Mouse (Mus musculus) CD4-positive naive resting alpha-beta T cell, adult 76 days (primary cell): Measurements from ENCODE around the gene Stx5a. TPM values are rescaled to one million over a fixed set of nuclear protein-coding genes. Genes with fewer than 3 reads are reported as not detected.

Source experiments
- total RNA-seq: library from RNA; stranded (reverse); gene quantifications from one replicate; pipeline ENCODE4 v1.2.4, GENCODE M21; 2023

Stx5a gene
- total RNA-seq = 265 TPM

DNA sequence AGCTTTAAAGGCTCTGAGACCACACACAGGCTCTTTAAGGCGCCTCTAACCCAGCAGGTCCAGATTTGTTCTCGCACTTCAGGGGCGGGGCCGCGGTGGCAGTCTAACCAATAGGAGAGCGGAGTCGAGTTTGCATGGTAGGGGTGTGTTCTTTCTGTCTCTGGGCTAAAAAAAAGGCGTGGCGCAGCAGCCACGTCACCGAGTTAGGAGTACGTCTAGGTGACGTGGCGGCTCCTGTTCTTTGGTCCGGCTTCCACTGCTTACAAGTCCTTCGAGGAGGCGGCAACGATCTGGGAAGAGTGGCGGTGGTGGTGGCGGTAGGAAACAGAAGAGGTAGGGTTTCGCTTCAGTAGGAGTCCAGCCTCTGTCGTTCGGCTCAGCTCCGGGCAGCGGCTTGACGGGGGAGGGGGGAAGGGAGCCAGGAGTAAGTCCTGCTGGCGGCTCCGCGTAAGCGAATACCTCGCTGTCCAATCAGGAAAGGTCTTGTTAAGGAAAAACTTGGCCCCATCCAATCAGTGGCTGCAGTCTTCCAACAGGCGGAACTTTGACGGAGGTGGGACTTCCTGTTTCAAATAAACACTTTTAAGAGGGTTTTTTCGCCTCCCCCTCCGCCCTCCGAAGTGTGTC, at the start of gene Stx5a:
Gene Stx5a (plus strand): TSS at position 171 of the 627 bp plus-strand sequence.

DNA sequence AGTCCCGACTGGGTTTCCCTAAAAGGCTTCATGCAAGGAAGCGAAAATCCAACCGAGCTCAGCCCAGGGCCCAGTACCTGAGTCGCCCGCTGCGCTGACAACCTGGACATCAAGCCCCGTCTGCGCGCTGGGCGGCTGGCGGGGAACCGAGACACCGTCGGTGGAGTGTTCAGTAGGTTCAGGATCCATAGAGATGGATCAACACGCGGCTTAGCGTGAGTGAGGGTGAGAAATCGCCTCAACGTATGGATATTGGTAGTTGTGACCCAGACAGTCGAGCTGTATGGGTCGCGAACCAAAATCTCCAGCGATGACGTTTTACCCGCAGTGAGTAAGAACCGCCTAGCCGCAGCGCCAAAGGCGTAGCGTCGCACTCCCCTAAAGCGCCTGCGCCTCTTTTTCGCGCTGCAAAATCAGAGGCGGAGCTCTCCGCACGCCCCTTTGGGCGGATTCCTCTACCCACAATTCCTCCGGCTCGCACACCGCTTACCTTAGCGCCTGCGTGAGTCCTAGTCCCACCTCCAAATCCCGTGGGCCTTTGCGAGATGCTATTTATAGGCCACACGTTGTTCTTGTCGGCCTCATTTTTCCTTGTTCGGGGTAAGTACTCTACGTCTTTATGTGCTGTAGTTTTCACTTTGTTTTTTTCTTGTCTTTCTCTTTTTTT, 18.2 kb upstream of the Stx5a start, which contains the start of gene Slc3a2:
Gene Slc3a2 (minus strand): TSS at position 463 of the 667 bp plus-strand sequence.

DNA sequence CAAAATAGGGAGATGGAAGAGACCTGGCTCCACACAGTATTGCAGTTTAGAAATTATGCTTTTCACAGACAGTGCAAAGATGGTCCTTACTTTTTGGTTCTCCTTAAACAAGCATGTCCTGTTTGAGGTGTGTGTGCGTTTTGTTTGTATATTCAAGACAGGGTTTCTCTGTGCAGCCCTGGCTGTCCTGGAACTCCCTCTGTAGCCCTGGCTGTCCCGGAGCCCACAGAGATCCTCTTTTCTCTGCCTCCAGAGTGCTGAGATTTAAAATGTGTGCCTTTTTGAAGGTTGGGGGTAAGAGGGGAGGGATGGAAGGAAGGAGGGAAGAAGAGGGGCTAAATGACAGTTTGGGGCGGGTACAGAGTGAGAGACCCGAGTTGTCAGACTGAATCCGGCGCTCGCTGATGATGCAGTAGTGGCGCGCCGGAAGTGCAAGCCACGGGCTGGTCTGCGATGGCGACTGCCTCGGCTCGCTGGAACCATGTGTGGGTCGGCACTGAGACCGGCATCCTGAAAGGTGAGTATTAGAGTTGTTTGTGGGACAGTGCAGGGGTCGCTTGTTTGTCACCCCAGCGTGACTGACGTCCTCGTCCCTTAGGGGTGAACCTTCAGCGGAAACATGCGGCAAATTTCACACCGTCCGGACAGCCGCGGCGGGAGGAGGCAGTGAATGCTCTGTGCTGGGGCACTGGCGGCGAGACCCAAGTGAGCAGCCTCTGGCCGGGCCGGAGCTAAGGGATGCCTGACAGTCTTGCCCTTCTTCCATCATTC, 5.6 kb upstream of the Stx5a start, which contains the start of gene Wdr74:
Gene Wdr74 (plus strand): TSS at position 439 of the 771 bp plus-strand sequence.

DNA sequence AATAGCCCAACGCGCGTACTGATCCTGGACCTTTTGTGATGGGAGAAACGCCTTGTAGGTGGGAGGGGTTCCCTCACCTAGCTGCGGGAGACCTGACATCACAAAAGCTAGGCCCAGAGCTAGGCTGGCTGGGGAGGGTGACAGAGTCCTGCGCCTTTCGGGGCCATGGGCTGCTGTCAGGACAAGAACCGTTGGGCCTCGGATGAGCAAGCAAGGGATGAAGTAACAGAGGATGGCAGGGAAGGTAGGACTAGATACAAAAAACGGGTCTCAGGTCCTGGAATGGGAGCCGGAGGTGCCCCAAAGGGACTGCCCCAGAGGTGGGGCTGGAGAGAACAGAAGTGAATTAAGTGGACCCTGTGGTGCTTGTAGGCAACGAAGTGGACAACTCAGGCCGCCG, 610 bp upstream of the Stx5a start, which contains the start of gene 1700092M07Rik:
Gene 1700092M07Rik (plus strand): TSS at position 116 of the 400 bp plus-strand sequence.

DNA sequence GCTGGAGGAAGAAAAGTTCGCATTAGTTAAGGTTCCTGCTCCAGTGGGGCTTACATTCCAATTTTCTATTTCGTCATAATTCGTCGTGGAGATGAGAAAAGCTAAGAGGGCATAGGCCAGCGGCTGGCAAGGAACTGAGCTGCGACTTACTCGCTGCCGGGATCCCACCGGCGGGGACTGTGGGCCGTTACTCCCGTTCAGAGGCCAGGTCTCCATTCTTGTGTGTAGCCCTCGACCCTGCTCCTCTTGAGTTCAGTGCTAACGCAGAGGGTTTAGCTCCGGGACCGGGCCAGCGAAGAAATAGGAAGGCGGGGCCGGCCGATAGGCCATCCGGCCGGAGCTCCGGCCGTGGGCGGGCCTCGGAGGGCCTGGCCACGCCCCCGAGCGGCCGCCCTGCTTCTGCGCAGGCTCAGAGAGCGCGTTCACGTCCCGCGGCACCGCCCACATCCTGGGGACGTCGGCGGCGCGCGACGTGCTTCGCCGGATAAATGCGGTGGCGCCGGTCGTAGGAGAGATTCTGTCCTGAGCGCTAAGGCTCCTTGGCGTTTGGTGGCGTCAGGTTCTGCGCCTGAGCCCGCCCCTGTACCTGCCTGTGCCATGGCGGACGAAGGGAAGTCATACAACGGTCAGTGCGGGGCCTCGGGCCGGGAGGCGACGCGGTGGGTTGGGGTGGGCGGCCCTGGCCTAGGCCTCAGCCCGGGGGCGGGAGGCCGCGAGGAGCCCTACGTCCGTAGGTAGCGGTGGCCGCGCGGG, 15.6 kb downstream of the Stx5a start, which contains the start of gene Nxf1:
Gene Nxf1 (plus strand): TSS at position 439 of the 753 bp plus-strand sequence.

DNA sequence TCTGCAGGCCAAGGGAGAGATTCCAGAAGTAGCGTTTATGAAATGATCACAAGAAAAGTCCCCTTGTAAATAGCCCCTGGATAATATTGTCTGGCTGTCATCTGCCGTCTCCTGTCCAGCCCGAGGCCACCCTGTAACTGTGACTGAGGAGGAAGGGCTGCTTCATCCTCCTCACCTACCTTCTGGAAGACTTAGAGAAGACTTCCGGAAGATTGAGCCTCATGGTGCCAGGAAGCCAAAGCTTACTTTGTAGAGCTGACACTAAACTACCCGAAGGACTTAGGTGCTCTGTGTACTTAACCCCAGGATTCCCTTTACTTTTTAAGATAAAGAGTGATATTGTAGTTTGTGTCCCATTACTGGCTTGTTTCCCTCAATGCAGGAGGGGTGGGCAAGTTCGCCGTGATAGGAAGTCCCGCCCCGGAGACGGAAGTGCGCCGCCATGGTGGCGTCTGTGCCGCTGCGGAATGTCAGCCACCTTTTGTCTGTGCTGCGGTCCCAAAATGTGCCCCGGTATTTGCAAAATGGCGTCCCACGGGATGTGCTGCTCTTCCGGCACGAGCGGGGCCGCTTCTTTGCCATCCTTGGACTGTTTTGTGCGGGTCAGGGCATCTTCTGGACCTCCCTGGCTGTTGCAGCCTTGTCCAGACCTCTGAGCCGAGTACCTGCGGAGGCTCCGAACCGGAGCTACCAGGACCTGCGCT, 29.5 kb downstream of the Stx5a start, which contains the start of gene Tmem223:
Gene Tmem223 (plus strand): TSS at position 430 of the 704 bp plus-strand sequence.

DNA sequence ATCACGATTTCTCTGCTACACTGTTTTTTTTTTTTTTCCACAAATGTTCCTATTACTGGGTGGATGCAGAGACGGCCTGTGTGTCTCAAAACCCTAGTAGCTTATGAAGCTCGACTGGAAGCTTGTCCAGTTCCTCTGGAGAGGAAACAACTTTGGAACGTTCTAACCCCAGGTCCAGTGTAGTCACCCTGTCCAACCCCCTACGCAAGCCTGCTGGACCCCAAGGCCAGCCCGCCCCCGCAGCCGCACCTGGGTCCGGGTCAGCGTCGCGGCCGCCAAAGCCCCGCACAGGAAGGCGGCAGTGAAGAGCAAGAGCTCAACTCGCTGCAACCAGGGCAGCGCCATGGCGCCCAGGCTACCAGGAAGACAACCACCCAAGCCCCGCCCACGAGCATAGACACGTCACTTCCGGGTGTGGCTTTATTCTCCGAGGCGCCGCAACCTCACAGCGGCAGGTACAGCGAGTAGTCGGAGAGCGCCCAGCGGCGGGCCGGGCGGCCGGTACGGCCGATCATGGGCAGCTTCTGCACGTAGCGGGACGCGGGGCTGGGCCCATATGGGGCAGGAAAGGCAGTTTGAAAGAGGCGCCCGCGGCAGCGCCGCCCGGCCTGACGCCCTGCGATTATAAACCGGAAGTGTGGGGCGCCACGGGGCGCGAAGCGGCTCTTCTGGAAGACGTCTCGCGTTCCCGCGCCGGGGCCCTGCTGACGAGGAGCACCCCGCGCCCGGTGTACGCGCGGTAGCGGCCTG, 33.0 kb downstream of the Stx5a start, which contains the start of gene Tmem179b:
Gene Tmem179b (minus strand): TSS at position 382 of the 750 bp plus-strand sequence.

DNA sequence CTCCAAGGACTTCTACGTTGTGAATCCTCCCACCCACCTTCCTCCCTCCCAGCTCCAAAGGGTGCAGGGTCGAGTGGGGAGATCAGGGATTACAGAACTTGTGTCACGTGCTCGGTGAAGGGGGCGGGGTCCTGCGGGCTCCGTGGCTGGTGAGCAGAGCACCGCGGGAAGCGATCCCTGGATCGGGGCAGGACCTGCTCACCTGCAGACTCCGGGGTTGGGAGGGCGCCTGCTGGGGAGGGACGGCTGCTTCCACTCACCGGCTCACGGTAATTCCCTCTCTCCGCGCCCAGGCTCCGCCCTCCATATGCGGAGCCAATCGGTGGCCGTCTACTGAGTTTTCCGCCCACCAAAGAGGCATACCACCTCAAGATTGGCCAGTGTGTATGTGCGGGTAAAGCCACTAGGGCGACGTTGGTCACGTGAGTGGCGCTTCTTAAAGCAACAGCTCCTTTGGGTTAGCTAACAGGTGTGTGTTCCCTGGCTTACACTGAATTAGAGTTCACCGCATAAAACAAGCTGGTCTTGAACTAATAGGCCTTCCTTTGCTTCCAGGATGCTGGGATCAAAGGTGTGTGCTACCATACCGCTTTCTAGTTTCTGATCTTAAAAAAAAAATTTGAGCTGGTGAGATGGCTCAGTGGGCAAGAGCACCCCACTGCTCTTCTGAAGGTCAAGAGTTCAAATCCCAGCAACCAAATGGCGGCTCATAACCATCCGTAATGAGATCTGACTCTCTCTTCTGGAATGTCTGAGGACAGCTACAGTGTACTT, 45.0 kb downstream of the Stx5a start, which contains the start of gene Taf6l:
Gene Taf6l (minus strand): TSS at position 410 of the 774 bp plus-strand sequence.

DNA sequence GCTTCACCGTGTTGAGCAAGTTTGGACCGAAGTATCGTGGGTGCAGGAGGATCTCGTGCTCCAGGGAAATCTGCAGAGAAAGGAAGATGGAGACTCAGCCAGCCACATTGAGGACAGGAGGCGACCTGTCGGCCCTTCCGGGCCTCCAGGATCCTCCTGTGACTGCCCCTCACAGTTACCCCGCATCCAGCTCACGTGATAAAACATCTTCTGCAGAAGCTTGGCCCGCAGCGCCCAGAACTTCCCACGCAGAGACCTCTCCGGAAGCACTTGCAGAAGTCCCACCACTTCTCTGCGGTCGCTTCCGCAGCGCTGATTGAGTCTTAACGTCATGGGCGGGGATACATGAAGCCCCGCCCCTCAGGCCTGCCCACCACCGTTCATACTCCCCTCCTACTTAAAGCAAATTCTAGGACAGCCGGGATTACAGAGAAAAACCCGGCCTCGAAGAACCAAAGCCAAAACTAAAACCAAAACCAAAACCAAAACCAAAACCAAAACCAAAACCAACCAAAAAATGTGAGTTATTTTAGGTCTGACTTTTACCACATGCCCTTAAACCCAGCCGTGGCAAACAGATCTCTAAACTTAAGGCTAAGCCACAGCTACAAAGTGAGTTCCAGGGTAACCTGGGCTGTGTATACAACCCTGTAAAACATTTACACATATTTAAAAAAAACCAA, 57.2 kb downstream of the Stx5a start, which contains the start of gene Polr2g:
Gene Polr2g (minus strand): TSS at position 314 of the 683 bp plus-strand sequence.

DNA sequence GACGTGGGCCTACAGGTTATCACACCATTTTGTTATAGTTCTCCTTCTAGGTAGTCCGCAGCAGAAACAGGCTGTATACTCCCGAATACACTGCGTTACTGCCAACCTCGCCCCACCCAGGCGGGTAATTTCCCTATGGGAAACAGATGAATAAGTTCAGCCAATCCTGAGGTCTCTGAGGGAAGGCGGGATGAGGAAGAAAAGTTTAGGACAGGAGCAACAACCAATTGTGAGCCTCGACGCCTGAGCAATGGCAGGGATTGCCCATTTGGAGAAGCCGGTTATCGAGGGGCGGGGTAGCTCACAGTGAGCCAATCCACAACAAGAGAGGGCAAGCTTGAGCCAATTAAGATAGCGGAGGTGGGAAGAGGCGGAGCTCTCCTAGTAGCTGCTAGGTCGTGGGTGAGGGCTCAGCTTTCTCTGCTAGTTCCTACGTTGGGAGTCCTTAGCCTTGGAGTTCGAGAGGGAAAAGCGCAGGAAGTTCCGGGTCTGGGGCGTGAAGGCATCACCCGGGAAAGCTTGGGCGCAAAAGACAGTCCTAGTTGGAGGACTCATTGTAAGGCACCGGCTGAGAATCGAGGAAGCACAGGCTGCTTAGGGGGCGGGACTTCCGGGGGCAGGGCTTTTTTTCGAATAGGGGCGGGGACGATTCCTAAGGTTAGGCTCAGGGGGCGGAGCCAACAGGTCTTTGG, 61.1 kb downstream of the Stx5a start, which contains the start of gene Zbtb3:
Gene Zbtb3 (plus strand): TSS at position 426 of the 692 bp plus-strand sequence.

Other genes starting within 250 kb of the Stx5a start
- gene Slc22a8, start 150.2 kb upstream of the Stx5a start, total RNA-seq = not detected
- gene Slc22a6, start 123.4 kb upstream of the Stx5a start, total RNA-seq = not detected
- gene Chrm1, start 77.6 kb upstream of the Stx5a start, total RNA-seq = not detected
- gene Slc3a2, start 18.0 kb upstream of the Stx5a start, total RNA-seq = 200 TPM
- gene Wdr74, start 5.6 kb upstream of the Stx5a start, total RNA-seq = 89.2 TPM
- 2.3 TPM for gene 1700092M07Rik, start 695 bp upstream of the Stx5a start, total RNA-seq
- gene Nxf1, start 15.7 kb downstream of the Stx5a start, total RNA-seq = 559 TPM
- 30.8 TPM for gene Tmem223, start 29.6 kb downstream of the Stx5a start, total RNA-seq
- 61.1 TPM for gene Tmem179b, start 33.1 kb downstream of the Stx5a start, total RNA-seq
- gene Taf6l, start 45.0 kb downstream of the Stx5a start, total RNA-seq = 9.8 TPM
- 50.4 TPM for gene Polr2g, start 57.2 kb downstream of the Stx5a start, total RNA-seq
- gene Zbtb3, start 61.1 kb downstream of the Stx5a start, total RNA-seq = 0.26 TPM
- gene Ttc9c, start 77.9 kb downstream of the Stx5a start, total RNA-seq = 21.2 TPM
- gene Hnrnpul2, start 78.6 kb downstream of the Stx5a start, total RNA-seq = 101 TPM
- gene AC129217.1, start 88.4 kb downstream of the Stx5a start, total RNA-seq = 16.0 TPM
- gene Bscl2, start 96.1 kb downstream of the Stx5a start, total RNA-seq = 37.6 TPM
- not detected for gene Gng3, start 97.8 kb downstream of the Stx5a start, total RNA-seq
- gene Lrrn4cl, start 109.4 kb downstream of the Stx5a start, total RNA-seq = 0.91 TPM
- gene Ubxn1, start 130.1 kb downstream of the Stx5a start, total RNA-seq = 116 TPM
- gene Uqcc3, start 139.5 kb downstream of the Stx5a start, total RNA-seq = 36.2 TPM
- gene Lbhd1, start 142.3 kb downstream of the Stx5a start, total RNA-seq = 9.4 TPM
- not detected for gene Gm49403, start 142.5 kb downstream of the Stx5a start, total RNA-seq
- 25.8 TPM for gene 1810009A15Rik, start 147.4 kb downstream of the Stx5a start, total RNA-seq
- 3.8 TPM for gene Gm49416, start 147.5 kb downstream of the Stx5a start, total RNA-seq
- gene Ints5, start 151.6 kb downstream of the Stx5a start, total RNA-seq = 18.6 TPM
- gene Ganab, start 156.7 kb downstream of the Stx5a start, total RNA-seq = 134 TPM
- 41.9 TPM for gene B3gat3, start 179.0 kb downstream of the Stx5a start, total RNA-seq
- gene Rom1, start 187.9 kb downstream of the Stx5a start, total RNA-seq = 3.0 TPM
- 70.7 TPM for gene Eml3, start 188.1 kb downstream of the Stx5a start, total RNA-seq
- gene Mta2, start 200.5 kb downstream of the Stx5a start, total RNA-seq = 172 TPM
- 39.7 TPM for gene Tut1, start 212.4 kb downstream of the Stx5a start, total RNA-seq
- 533 TPM for gene Eef1g, start 225.6 kb downstream of the Stx5a start, total RNA-seq
- gene Ahnak, start 247.9 kb downstream of the Stx5a start, total RNA-seq = 74.3 TPM